Mouse (Mus musculus): ENCODE results near the gene Speer4c. TPM values are rescaled to one million over a fixed set of nuclear protein-coding genes. Genes with fewer than 3 reads are reported as not detected.
"Not testable (repeated sequence)": the region's sequence is repeated elsewhere in the genome, so short reads cannot be mapped to it uniquely, and the experiment has no call there.

Gene Speer4c
- polyA plus RNA-seq, 1 experiment from 2014 or later, result not detected

GRCm38 (mm10) chr5:15663847-15664246 lies 50.2 kb downstream of the Speer4c start:
- not testable (repeated sequence) for H3K27ac ChIP-seq (ENCODE audit: low read depth, low read length); DNase-seq (ENCODE audit: low spot score, missing footprints); H3K27me3 ChIP-seq (ENCODE audit: control insufficient read depth, insufficient read depth, low read length); H3K9me3 ChIP-seq (ENCODE audit: control insufficient read depth, low read length); H3K4me2 ChIP-seq; H3K4me1 ChIP-seq (ENCODE audit: control insufficient read depth, insufficient read depth, low read length); H3K4me3 ChIP-seq (ENCODE audit: low read depth, low read length); H3K9ac ChIP-seq (ENCODE audit: low read length); ATAC-seq (ENCODE audit: low FRiP score); H3K36me3 ChIP-seq (ENCODE audit: control insufficient read depth, insufficient read depth, low read length)
- 79% methylated on average over 7 of the region's 7 CpGs for WGBS

Other genes starting within 250 kb of the Speer4c start
- not detected in 2 replicates for gene Gm21149, start 237.7 kb downstream of the Speer4c start, polyA plus RNA-seq (2014; fragmentation: Nextera tagmentation; extraction: Ambion mirVana)
- gene Gm21190, start 185.0 kb downstream of the Speer4c start, polyA plus RNA-seq (2014; fragmentation: Nextera tagmentation; extraction: Ambion mirVana), result not detected in 2 replicates
- gene Gm21083, start 136.9 kb downstream of the Speer4c start, polyA plus RNA-seq (2014; fragmentation: Nextera tagmentation; extraction: Ambion mirVana), result not detected in 2 replicates
- gene Speer4d, start 95.2 kb downstream of the Speer4c start, polyA plus RNA-seq (2014; fragmentation: Nextera tagmentation; extraction: Ambion mirVana), result not detected in 2 replicates
- gene 4930572O03Rik, start 57.2 kb downstream of the Speer4c start, polyA plus RNA-seq (2014; fragmentation: Nextera tagmentation; extraction: Ambion mirVana), result not detected in 2 replicates
- 20.8 TPM in 2 replicates for gene Cacna2d1, start 220.4 kb upstream of the Speer4c start, polyA plus RNA-seq (2014; fragmentation: Nextera tagmentation; extraction: Ambion mirVana)

Measured in midbrain, embryonic 11.5 days (tissue).